Mouse (Mus musculus) MEL (cell line): ENCODE measurements around the gene Mrfap1.

Experiments used
- CHD2 ChIP-seq: IDR thresholded peaks from 2 replicates; pipeline ENCODE4 v1.6.1; 2011; ENCODE audit warnings: low read length, improper control_type of control experiment
- CTCF ChIP-seq, 3 experiments: IDR thresholded peaks in 2 of 3; conservative IDR thresholded peaks in 1 of 3; 2 replicates each; pipeline ENCODE4 v1.5.1; 2011 to 2012; ENCODE audit warnings: low read length in 3 of 3, low read depth in 2 of 3, mild to moderate bottlenecking in 2 of 3, improper control_type of control experiment in 1 of 3, inconsistent platforms in 1 of 3, mixed read lengths in 1 of 3, moderate library complexity in 1 of 3; ENCODE audit not compliant: control insufficient read depth in 1 of 3, insufficient read depth in 1 of 3, poor library complexity in 1 of 3, severe bottlenecking in 1 of 3
- E2F4 ChIP-seq: IDR thresholded peaks from 2 replicates; pipeline ENCODE4 v1.6.1; 2011; ENCODE audit warnings: low read depth, low read length, improper control_type of control experiment, borderline replicate concordance
- ELF1 ChIP-seq: IDR thresholded peaks from 2 replicates; pipeline ENCODE4 v1.6.1; 2014; ENCODE audit warnings: low read depth, mild to moderate bottlenecking, inconsistent platforms, low read length, improper control_type of control experiment, moderate library complexity
- HCFC1 ChIP-seq: IDR thresholded peaks from 2 replicates; pipeline ENCODE4 v1.6.1; 2012; ENCODE audit warnings: low read depth, mild to moderate bottlenecking, inconsistent platforms, low read length, improper control_type of control experiment, moderate library complexity
- MAX ChIP-seq: IDR thresholded peaks from 2 replicates; pipeline ENCODE4 v1.6.1; 2011; ENCODE audit warnings: low read length, improper control_type of control experiment
- MXI1 ChIP-seq: IDR thresholded peaks from 2 replicates; pipeline ENCODE4 v1.6.1; 2011; ENCODE audit warnings: mild to moderate bottlenecking, low read depth, low read length, improper control_type of control experiment
- MYC ChIP-seq: IDR thresholded peaks from 2 replicates; pipeline ENCODE4 v1.6.1; 2011; ENCODE audit warnings: low read depth, mild to moderate bottlenecking, low read length, improper control_type of control experiment, moderate library complexity
- POLR2A ChIP-seq, 2 experiments: IDR thresholded peaks; 2 replicates each; pipeline ENCODE4 v1.6.1; 2011 to 2012; ENCODE audit warnings: low read length in 2 of 2, mild to moderate bottlenecking in 2 of 2, control low read depth in 1 of 2, improper control_type of control experiment in 1 of 2, low read depth in 1 of 2, moderate library complexity in 1 of 2; ENCODE audit not compliant: control insufficient read depth in 1 of 2, insufficient read depth in 1 of 2, poor library complexity in 1 of 2
- RAD21 ChIP-seq: IDR thresholded peaks from 2 replicates; pipeline ENCODE4 v1.6.1; 2011; ENCODE audit warnings: mild to moderate bottlenecking, low read depth, low read length, improper control_type of control experiment
- SIN3A ChIP-seq: IDR thresholded peaks from 2 replicates; pipeline ENCODE4 v1.6.1; 2012; ENCODE audit warnings: low read length, improper control_type of control experiment, inconsistent platforms
- TAL1 ChIP-seq: IDR thresholded peaks from 2 replicates; pipeline ENCODE4 v1.6.1; 2012; ENCODE audit warnings: mild to moderate bottlenecking, inconsistent platforms, low read length, moderate library complexity, mixed read lengths
- USF1 ChIP-seq: IDR thresholded peaks from 2 replicates; pipeline ENCODE4 v1.6.1; 2014; ENCODE audit warnings: low read depth, mild to moderate bottlenecking, inconsistent platforms, low read length, improper control_type of control experiment, moderate library complexity
- USF2 ChIP-seq, 2 experiments: IDR thresholded peaks; 2 replicates each; pipeline ENCODE4 v1.6.1; 2011 to 2012; ENCODE audit warnings: improper control_type of control experiment in 2 of 2, low read length in 2 of 2, borderline replicate concordance in 1 of 2, inconsistent platforms in 1 of 2, low read depth in 1 of 2, mild to moderate bottlenecking in 1 of 2; ENCODE audit not compliant: insufficient read depth in 1 of 2

DNA sequence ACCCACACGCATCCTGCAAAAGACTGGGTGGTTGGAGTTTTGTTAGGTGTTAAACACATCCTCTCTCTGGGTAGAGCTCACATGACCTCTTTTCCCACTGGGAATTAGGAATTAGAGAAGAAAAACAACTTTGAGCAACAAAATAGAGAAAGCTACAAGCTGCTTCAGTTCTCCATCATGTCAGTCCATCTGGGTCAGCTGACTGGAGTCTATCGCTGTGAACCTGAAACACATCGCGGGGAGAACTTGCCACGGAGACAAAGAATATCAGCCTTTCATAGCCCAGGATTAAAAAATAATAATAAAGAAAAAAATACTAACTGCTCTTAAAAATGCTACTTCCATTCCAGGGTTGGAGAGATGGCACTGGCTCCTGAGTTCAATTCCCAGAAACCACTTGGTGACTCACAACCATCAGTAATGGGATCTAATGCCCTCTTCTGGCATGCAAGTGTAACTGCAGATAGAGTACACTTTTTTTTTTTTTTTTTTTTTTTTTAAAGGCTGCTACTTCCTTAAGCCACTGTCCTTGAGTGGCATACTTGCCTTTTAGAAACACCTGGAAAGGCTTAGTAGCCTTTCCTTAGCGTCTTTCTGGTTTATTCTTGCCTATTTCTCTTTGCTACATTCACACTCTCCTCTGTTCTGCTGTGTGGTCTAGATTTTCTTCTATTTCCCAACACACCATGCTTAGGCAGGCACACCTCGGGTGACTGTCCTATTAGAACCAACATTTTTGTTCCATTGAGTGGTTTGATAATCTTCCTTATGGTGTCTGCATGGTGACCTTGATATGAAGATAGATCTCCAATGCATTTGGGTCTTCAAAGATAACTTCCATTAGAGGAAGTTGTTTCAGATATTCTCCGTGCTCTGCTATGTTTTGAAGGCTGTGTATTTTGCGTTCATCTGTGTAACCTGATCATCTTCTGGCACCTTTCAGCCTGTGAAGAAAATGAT, 46.2 kb downstream of the Mrfap1 start:
- TF ChIP-seq TAL1 = peak; percentile 38; the same call in 1 of the 2 replicates
- TF ChIP-seq SIN3A = peak; percentile 88
- no peak for TF ChIP-seq CHD2
- no peak for TF ChIP-seq POLR2A (IDR thresholded peaks at IDR 0.05; ENCODE audit: control insufficient read depth in 1 of 2, insufficient read depth in 1 of 2, low read depth in 1 of 2, low read length in 2 of 2, poor library complexity in 1 of 2)
- peak; percentile 46 to 80 (median 79) for TF ChIP-seq CTCF (IDR thresholded peaks at IDR 0.05 in 2 of 3, conservative IDR thresholded peaks at IDR 0.05 in 1 of 3; ENCODE audit: control insufficient read depth in 1 of 3, insufficient read depth in 1 of 3, low read depth in 2 of 3, low read length in 3 of 3, poor library complexity in 1 of 3, severe bottlenecking in 1 of 3)
- TF ChIP-seq ELF1 = peak; percentile 54; the same call in 1 of the 2 replicates
- TF ChIP-seq MAX = no peak; the same call in 1 of the 2 replicates
- TF ChIP-seq E2F4 = no peak
- TF ChIP-seq USF1 = peak; percentile 61
- peak; percentile 64 for TF ChIP-seq MXI1
- no peak for TF ChIP-seq USF2 (IDR thresholded peaks at IDR 0.05; ENCODE audit: borderline replicate concordance in 1 of 2, insufficient read depth in 1 of 2, low read depth in 1 of 2, low read length in 2 of 2)
- peak; percentile 72 for TF ChIP-seq RAD21
- TF ChIP-seq MYC = peak; percentile 75
- TF ChIP-seq HCFC1 = peak; percentile 70
